Mouse (Mus musculus) heart, embryonic 16.5 days (tissue): ENCODE results near the gene Ndufs2. TPM values are rescaled to one million over a fixed set of nuclear protein-coding genes. Genes with fewer than 3 reads are reported as not detected.

Experiments
- ATAC-seq: fragments of 200-750 bp; cut with Nextera tagmentation; replicated peaks from 2 replicates; pipeline ENCODE4 v1.8.0; 2017; ENCODE audit warnings: moderate number of reproducible peaks; ENCODE audit not compliant: insufficient read depth, low FRiP score; ENCODE audit errors: extremely low read depth
- H3K27ac ChIP-seq: fragments of 300-500 bp; sonication (generic); 2 replicates; pipeline ENCODE4 v1.5.1; 2014; ENCODE audit warnings: mild to moderate bottlenecking, low read length, control low read depth, moderate library complexity
- H3K27me3 ChIP-seq: fragments of 300-500 bp; sonication (generic); 2 replicates; pipeline ENCODE4 v1.6.1; 2014; ENCODE audit warnings: low read length, mixed read lengths; ENCODE audit not compliant: control insufficient read depth, insufficient read depth
- H3K36me3 ChIP-seq: fragments of 300-500 bp; sonication (generic); 2 replicates; pipeline ENCODE4 v1.6.1; 2014; ENCODE audit not compliant: control insufficient read depth, insufficient read depth
- H3K4me1 ChIP-seq: fragments of 300-500 bp; sonication (generic); 2 replicates; pipeline ENCODE4 v1.6.1; 2014; ENCODE audit warnings: low read length, mixed read lengths; ENCODE audit not compliant: control insufficient read depth, insufficient read depth
- H3K4me2 ChIP-seq: fragments of 300-500 bp; sonication (generic); 2 replicates; pipeline ENCODE4 v1.6.1; 2014; ENCODE audit warnings: low read depth, mild to moderate bottlenecking, control low read depth, low read length
- H3K4me3 ChIP-seq: fragments of 300-500 bp; sonication (generic); 2 replicates; pipeline ENCODE4 v1.5.1; 2014; ENCODE audit warnings: mild to moderate bottlenecking, control low read depth, low read length
- H3K9ac ChIP-seq: fragments of 300-500 bp; sonication (generic); 2 replicates; pipeline ENCODE4 v1.6.1; 2014; ENCODE audit warnings: low read length, control low read depth
- H3K9me3 ChIP-seq: fragments of 300-500 bp; sonication (generic); replicated peaks from 2 replicates; pipeline ENCODE4 v1.6.1; 2016; ENCODE audit warnings: low read length; ENCODE audit not compliant: control insufficient read depth
- WGBS: fragments of 180-500 bp; shearing (Covaris S2); extraction: QIAGEN DNeasy Blood & Tissue Kit; methylation state at CpG from one replicate; pipeline ENCODE4 v1.1.7; 2014; 5-methylcytosine and 5-hydroxymethylcytosine counted together
- polyA plus RNA-seq: library from polyadenylated mRNA; unstranded; fragments of >200 nt; fragmentation: Nextera tagmentation; extraction: Ambion mirVana; gene quantifications from 2 replicates; pipeline ENCODE4 v1.2.1, GENCODE M21; 2015

Gene Ndufs2
- polyA plus RNA-seq, 1 experiment from 2014 or later = 700 TPM

- Histone ChIP-seq H3K27ac (no peak overlapping the region), H3K4me1 (peaks cover 8% of the 10 kb centered on the region), H3K9me3 (no peaks in the 10 kb centered on the region), H3K9ac (no peak overlapping the region), H3K4me3 (no peak overlapping the region), H3K27me3 (no peaks in the 10 kb centered on the region), H3K4me2 (no peak overlapping the region), H3K36me3 (peaks cover 71% of the 10 kb centered on the region)
- WGBS = 77% methylated on average over 14 of the region's 14 CpGs
- no peak for ATAC-seq
These were observed 12.7 kb downstream of the Ndufs2 start for GRCm38 (mm10) chr1:171238463-171238862.

DNA sequence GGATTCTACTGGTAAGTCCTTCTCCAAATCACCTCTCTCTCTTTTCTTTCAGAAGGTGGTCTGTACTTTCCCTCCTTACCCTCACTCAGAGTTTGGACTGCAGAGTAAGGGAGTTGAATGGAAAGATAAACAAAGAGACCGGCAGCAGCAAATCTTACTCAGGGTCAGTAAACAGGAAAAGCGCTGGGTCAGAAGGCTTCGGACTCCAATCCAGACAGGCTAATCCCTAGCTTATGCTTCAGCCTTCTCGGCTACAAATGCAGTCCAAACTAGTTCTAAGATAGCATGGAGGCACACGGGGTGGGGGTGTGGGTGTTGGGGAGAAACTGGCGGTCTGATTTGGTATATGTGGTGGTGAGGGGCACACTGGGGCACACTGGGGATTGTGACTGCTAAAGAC, 13.8 kb downstream of the Ndufs2 start:
- no peak for ATAC-seq
- WGBS = 74% methylated on average over 6 of the region's 6 CpGs
- Histone ChIP-seq H3K9ac (no peak overlapping the region), H3K27me3 (no peaks in the 10 kb centered on the region), H3K4me3 (no peak overlapping the region), H3K4me1 (peaks cover 8% of the 10 kb centered on the region), H3K36me3 (peaks cover 61% of the 10 kb centered on the region), H3K4me2 (no peak overlapping the region), H3K9me3 (no peaks in the 10 kb centered on the region), H3K27ac (no peak overlapping the region)

DNA sequence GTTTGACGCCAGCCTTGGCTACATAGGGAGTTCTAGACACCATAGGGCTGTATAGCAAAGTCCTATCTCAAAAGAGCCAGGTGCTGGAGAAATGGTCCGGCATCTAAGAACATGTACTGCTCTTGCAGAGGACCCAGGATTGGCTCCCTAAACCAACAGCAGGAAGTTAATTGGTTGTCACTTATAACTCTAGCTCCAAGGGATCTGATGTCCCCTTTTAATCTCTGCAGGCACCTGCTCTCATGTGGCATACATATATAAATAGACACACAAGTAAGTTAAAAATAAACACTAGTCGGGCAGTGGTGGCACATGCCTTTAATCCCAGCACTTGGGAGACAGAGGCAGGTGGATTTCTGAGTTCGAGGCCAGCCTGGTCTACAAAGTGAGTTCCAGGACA, 15.4 kb downstream of the Ndufs2 start:
- Histone ChIP-seq H3K36me3 (peaks cover 54% of the 10 kb centered on the region), H3K4me2 (no peak overlapping the region), H3K9me3 (no peaks in the 10 kb centered on the region), H3K9ac (no peak overlapping the region), H3K4me3 (no peak overlapping the region), H3K27ac (peak overlapping the region; percentile 61; the same call in 1 of the 2 replicates), H3K4me1 (peaks cover 8% of the 10 kb centered on the region), H3K27me3 (no peaks in the 10 kb centered on the region)
- 45% methylated on average over 4 of the region's 4 CpGs for WGBS
- ATAC-seq = 0 out of 2 replicates have a peak, but pooled peaks have one; percentile 15

- Histone ChIP-seq H3K4me1 (peaks cover 8% of the 10 kb centered on the region), H3K4me2 (no peak overlapping the region), H3K27me3 (no peaks in the 10 kb centered on the region), H3K36me3 (peaks cover 52% of the 10 kb centered on the region), H3K9me3 (no peaks in the 10 kb centered on the region), H3K4me3 (no peak overlapping the region), H3K27ac (0 out of 2 replicates have a peak overlapping the region, but pooled peaks have one; percentile 11), H3K9ac (no peak overlapping the region)
- no peak for ATAC-seq
- WGBS = 93% methylated on average over 4 of the region's 4 CpGs
These were observed 16.6 kb downstream of the Ndufs2 start for GRCm38 (mm10) chr1:171234538-171234937.

DNA sequence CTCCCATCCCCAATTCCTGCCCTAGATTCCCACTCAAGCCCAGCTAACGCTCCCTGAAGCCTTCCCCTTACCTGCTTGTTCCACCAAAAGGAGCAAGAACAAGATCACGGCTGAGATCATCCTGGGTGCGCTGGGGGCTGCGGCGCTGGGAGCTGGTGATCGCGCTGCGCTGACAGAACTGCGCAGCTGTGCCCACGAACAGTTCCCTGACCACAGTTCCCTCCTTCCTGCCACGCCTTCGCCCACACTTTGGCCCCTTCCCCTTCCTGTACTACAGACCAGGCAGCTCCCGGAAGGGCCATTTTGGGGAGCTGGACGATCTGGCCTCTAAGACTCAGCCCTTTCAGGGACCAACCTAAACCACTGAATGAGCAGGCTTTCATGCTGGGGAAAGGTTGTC, 17.1 kb downstream of the Ndufs2 start, which contains the start of gene Fcer1g:
Gene Fcer1g (minus strand): TSS at position 240 of the 400 bp plus-strand sequence.
- peak within 1 kb of the TSS; percentile 11; the same call in 1 of the 2 replicates for H3K27ac ChIP-seq
- peaks cover 50% of the 10 kb centered on the region for H3K36me3 ChIP-seq
- peaks cover 8% of the 10 kb centered on the region for H3K4me1 ChIP-seq
- 84% methylated on average over 14 of the region's 14 CpGs for whole genome bisulfite sequencing
- H3K4me3 ChIP-seq = no peak within 1 kb of the TSS
- no peaks in the 10 kb centered on the region for H3K9me3 ChIP-seq
- ATAC-seq = no peak
- no peaks in the 10 kb centered on the region for H3K27me3 ChIP-seq
- H3K9ac ChIP-seq = no peak within 1 kb of the TSS
- H3K4me2 ChIP-seq = no peak within 1 kb of the TSS

DNA sequence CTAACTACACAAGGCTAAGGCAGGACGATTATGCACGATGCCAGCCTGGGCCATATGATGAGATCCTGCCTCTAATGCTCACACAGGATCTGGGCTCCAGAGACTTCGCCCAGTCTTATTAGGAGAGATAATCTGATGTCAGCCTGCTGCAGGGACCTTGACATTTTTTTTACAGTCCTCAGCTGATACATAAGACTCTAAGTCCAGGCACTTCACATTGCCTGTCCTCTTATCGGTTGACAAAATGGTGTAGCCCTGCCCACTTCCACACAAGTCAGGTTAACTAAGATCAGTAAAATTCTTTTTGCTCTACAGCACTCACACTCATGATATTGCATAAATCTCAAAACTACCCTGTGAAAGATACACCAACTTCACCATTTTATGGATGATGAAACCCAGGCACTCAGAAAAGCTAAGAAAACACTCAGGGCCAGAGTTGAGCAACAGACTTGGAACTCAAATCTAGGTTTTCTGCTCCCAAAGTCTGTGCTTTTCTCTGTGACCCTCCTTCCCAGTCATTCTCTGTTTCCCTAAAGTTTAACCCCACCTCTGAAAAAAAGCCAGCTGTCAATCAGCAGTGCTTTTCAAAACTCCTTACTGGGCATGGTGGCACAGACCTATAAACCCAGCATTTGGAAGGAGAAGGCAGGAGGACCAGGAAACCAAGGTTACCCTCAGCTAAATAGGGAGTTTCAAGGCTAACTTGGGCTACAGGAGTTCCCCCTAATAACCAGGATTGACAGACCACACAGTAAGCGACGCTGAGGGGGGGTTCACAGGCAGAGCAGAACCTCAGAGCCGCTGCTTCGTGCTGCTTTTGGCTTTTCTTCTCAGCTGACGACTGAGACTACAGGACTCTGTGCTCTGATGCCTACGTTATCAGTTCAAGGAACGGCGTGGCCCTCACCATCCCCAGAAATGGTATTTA, 18.1 kb downstream of the Ndufs2 start:
- 57% methylated on average over 12 of the region's 12 CpGs for WGBS
- H3K27ac ChIP-seq = peak overlapping the region; percentile 9; the same call in 1 of the 2 replicates
- H3K36me3 ChIP-seq = peaks cover 40% of the 10 kb centered on the region
- peaks cover 8% of the 10 kb centered on the region for H3K4me1 ChIP-seq
- no peak overlapping the region for H3K4me3 ChIP-seq
- H3K4me2 ChIP-seq = no peak overlapping the region
- ATAC-seq = no peak
- H3K9me3 ChIP-seq = no peaks in the 10 kb centered on the region
- no peaks in the 10 kb centered on the region for H3K27me3 ChIP-seq
- H3K9ac ChIP-seq = no peak overlapping the region

GRCm38 (mm10) chr1:171232348-171232747, 18.8 kb downstream of the Ndufs2 start:
- Histone ChIP-seq H3K27ac (no peak overlapping the region), H3K4me2 (no peak overlapping the region), H3K4me3 (no peak overlapping the region), H3K4me1 (peaks cover 8% of the 10 kb centered on the region), H3K27me3 (no peaks in the 10 kb centered on the region), H3K9ac (no peak overlapping the region), H3K36me3 (peaks cover 33% of the 10 kb centered on the region), H3K9me3 (no peaks in the 10 kb centered on the region)
- no peak for ATAC-seq
- WGBS = 80% methylated on average over 5 of the region's 5 CpGs

GRCm38 (mm10) chr1:171231844-171232243, 19.3 kb downstream of the Ndufs2 start:
- Histone ChIP-seq H3K9me3 (no peaks in the 10 kb centered on the region), H3K4me3 (no peak overlapping the region), H3K4me2 (no peak overlapping the region), H3K27me3 (no peaks in the 10 kb centered on the region), H3K4me1 (peaks cover 8% of the 10 kb centered on the region), H3K27ac (no peak overlapping the region), H3K36me3 (peaks cover 28% of the 10 kb centered on the region), H3K9ac (no peak overlapping the region)
- no peak for ATAC-seq
- 63% methylated on average over 4 of the region's 4 CpGs for WGBS

- Histone ChIP-seq H3K27ac (no peak overlapping the region), H3K9ac (no peak overlapping the region), H3K9me3 (no peaks in the 10 kb centered on the region), H3K4me3 (no peak overlapping the region), H3K4me2 (no peak overlapping the region), H3K36me3 (peaks cover 13% of the 10 kb centered on the region), H3K27me3 (no peaks in the 10 kb centered on the region), H3K4me1 (no peaks in the 10 kb centered on the region)
- WGBS = 79% methylated on average over 3 of the region's 3 CpGs
- ATAC-seq = no peak
These were observed 21.0 kb downstream of the Ndufs2 start for GRCm38 (mm10) chr1:171230215-171230614.
